Mouse (Mus musculus): ENCODE data around the gene Atg9b.

The Atg9b gene

GRCm38 (mm10) chr5:24348128-24348527 lies 43.8 kb downstream of the Atg9b start:
- no peak for DNase-seq (ENCODE audit: low spot score)

DNA sequence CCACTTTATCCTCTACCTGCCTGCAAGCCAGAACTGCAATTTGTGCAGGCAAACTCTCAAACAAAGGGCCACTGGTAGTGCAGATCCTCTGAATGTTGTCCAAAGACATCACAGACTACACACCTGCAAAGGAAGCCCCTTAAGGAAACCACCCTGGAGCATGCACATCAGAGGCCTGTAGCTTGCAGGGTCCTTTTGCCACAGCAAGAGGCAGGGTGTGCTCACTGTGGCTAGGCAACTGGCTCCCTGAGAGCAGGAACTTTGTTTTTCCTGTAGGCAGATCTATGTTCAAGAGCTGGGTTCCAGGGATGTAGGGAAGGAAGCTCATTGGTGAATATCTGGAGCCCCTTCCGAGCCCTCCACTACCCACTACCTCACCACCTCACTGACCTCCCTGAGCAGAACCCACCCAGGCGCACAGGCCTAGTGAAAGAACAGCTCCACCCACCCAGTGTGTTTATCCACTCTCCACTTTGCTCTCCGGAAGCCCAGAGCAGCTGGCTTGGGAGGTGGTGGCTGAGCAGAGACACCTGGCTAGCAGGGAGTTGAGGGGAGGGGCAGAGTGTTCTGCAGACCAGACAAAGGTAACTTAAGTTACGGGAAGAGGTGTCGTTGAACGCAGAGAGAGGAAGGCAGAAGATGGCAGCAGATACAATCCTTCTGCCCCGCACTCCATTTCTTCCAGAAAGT lies 44.6 kb downstream of the Atg9b start:
- DNase-seq (ENCODE audit: low spot score) = no peak

DNA sequence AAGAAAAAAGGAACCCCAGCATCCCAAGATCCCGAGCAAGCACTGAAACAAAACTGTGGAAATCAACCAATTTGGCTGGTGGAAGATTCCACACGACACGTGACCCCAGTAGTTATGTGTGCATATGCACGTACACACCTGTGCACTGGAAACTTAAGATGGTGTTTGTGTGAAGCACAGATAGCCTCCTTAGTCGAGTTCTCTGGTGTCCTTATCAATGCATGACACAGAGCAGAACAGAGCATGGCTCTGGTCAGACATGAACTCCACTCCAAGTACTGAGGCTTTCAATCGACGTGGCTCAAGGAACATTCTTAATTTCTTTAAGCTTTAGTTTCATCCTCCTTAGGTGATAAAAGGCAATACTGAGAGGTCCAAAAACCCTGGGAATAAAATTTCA lies 45.6 kb downstream of the Atg9b start:
- no peak for DNase-seq (ENCODE audit: low spot score)

DNA sequence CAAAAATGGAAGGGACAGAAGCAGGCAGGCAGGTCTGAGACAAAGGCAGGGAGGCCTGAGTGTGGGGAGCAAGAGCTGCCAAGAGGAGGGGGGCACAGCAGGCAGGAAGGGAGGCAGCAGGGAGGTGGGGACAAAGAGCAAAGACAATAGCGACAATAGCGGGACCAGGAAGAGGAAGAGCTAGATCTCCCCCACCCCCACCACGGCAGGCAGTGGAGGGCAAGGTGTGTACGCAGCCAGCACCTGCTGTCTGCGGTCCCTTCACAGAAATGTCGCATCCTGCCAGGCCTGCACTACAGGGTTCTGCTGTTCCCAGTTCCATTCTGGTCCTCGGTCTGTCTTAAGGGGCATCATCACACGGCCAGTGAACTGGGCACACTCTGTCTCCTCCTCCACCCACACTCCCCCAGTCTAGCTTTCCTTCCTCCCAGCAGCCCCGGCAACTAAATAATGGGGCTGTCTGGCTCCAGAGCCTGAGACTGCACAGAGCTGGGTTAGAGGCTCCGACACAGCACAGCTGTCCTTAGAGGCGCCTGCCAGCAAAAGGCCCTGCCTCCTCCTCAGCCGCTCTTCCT lies 47.4 kb downstream of the Atg9b start:
- no peak for DNase-seq (ENCODE audit: low spot score)

- no peak for DNase-seq (ENCODE audit: low spot score)
Measured at GRCm38 (mm10) chr5:24343977-24344436, 47.9 kb downstream of the Atg9b start.

DNA sequence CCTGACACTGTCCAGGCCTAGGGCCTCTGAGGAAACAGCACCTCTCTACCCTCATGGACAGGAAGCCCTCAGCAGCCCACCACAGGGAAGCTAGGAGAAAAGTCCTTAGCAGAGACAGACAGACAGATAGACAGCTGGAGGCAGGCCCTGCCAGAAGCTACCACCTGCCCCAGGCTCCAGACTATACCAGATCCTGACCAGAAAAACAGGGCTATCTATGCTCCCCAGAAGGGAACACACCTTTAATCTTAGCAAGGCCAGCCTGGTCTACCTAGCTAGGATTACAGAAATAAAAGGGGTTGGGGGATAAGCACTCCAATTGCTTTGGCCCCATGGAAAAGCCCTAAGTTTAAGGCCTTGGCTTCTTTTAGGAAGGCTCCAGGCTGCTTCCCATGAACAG lies 48.6 kb downstream of the Atg9b start:
- DNase-seq (ENCODE audit: low spot score) = no peak

- DNase-seq (ENCODE audit: low spot score) = no peak
Measured at GRCm38 (mm10) chr5:24342966-24343365, 49.0 kb downstream of the Atg9b start.

- DNase-seq (ENCODE audit: low spot score) = no peak
Measured at GRCm38 (mm10) chr5:24342205-24342963, 49.6 kb downstream of the Atg9b start.

DNA sequence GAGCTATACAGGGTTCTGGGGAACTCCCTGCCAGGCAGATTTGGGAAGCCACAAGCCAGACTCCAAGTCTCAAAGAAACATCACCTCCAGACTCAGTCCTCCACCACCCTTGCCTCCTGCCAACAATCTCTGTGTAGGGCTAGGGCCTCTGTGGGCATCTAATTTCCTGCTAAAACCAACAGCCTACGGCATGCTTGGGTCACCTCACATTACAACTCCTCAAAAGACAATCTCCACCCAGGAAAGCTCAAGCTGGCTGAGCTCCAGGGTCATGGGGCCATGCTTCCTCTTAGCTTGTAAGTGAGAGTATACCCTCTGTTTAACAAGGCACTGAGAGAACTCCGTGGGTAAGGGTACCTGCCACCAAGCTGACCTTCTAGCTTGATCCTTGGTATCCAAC lies 54.1 kb downstream of the Atg9b start:
- no peak for DNase-seq (ENCODE audit: low spot score)

DNA sequence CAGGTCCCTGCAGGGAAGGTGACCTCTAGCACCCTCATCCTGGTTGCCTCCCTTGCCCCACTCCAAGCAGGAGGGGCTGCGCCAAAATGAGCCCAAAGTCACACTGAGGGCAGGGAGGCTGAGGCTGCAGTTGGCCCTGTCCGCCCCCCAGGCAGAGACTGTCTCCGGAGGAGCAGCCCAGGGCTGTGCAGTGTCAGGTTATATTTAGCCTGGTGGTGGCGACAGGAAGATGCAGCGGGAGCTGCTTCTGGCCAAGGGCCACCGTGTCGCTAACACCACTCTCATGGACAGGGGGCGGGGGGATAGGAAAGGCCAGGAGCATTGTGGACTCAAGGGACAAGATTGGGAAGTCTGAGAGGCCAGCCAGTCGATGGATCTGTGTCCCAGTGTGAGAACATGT lies 54.6 kb downstream of the Atg9b start:
- no peak for DNase-seq (ENCODE audit: low spot score)

DNA sequence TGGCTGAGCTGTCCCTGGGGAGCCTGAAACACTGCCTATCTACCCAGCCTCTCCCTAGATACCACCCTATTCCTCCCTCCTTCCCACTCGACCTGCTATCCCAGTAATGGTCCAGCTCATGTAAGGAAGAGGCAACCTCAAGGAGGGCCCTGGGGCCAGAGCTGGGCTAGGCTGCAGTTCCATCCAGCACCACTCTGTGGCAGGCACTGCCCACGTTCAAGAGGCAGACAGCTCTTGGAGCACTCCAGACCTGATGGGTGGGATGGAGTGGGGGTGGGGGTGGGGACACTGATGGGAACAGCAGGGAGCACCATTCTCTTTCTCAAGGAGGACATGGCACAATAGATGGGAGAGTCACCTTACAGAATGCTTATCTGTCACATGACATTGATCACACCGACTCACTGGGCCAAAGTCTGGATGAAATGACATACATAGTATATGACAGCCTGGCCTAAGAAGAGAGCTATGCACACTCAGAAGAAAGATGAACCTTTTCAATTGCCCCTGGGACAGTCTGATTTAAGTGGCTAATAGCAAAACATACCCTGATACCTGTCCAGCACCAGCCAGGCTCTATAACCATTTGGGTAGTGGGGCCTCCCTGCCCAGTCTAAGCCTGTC lies 55.9 kb downstream of the Atg9b start:
- DNase-seq (ENCODE audit: low spot score) = peak; percentile 55

DNA sequence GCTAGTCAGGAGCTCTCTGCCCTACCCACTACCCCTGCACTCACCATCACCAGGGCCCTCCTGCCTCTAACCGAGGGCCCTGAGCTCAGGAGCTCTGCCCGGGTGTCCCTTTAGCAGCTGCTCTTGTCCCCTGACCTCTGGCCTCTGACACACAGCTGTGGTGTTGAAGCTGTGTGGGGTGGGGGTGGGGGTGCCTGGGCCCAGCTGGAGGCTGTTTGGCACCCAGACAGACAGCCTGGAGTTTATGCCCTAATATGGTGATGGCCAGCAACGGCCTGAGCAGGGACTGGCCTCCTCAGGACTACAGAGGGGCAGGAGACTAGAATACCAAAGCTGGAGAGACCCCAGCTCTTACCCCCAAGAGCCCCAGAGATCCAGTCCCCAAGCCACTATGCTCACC lies 57.2 kb downstream of the Atg9b start:
- peak; percentile 53 for DNase-seq (ENCODE audit: low spot score)
